ENCODE assay signal across 12 mouse cellular contexts in genomic region chr12:4020505-4020904, GRCm38 (mm10). TPM values are rescaled to one million over a fixed set of nuclear protein-coding genes. Genes with fewer than 3 reads are reported as not detected.
DNase-seq lines count a peak whose midpoint lies in the region; ATAC-seq lines count a peak whose summit lies in the region.
"Had no signal": no experiment of that assay in that cellular context is flagged by ENCODE, and none has a peak within 500 bp of the region (broad histone marks: within the 10 kb centered on the region; RNA-seq: fewer than 3 reads in every experiment).

No protein-coding gene starts in this region.

- DNase-seq in cerebellum, postnatal 10 days, result peak; percentile 31 to 54
- no peak for DNase-seq in cerebellum, adult 11 months
- no peak for DNase-seq in midbrain, embryonic 10.5 days (ENCODE audit: low spot score)
- peak; percentile 69 to 75 for DNase-seq in heart, postnatal 10 days

- ATAC-seq in midbrain, embryonic 12.5 days (ENCODE audit: low FRiP score, low read depth), result peak; percentile 27; the same call in 1 of the 2 replicates
- ATAC-seq in midbrain, embryonic 13.5 days, result peak; percentile 53; the same call in 1 of the 2 replicates
- no peak for ATAC-seq in monocyte, adult 5-6 weeks (replicated peaks; ENCODE audit: insufficient number of reproducible peaks, low FRiP score, low TSS enrichment, poor library complexity, severe bottlenecking)
- ATAC-seq in intestine, embryonic 15.5 days, result no peak
- ATAC-seq: activated CD4-positive, CD25-positive, alpha-beta regulatory T cell, adult 4 months; intestine, embryonic 16.5 days had no signal

- no peaks in the 10 kb centered on the region for H3K36me3 ChIP-seq in midbrain, embryonic 12.5 days
- H3K36me3 ChIP-seq in midbrain, embryonic 10.5 days, result no peaks in the 10 kb centered on the region
- H3K36me3 ChIP-seq in midbrain, embryonic 13.5 days, result no peaks in the 10 kb centered on the region
- no peaks in the 10 kb centered on the region for H3K36me3 ChIP-seq in intestine, embryonic 15.5 days
- H3K36me3 ChIP-seq: forebrain, embryonic 10.5 days; limb, embryonic 13.5 days had no signal

- H3K9ac ChIP-seq in midbrain, embryonic 12.5 days (replicated peaks), result no peak overlapping the region
- H3K9ac ChIP-seq in midbrain, embryonic 13.5 days (replicated peaks), result 0 out of 2 replicates have a peak overlapping the region, but pooled peaks have one; percentile 36
- H3K9ac ChIP-seq in intestine, embryonic 15.5 days, result no peak overlapping the region
- H3K9ac ChIP-seq: limb, embryonic 13.5 days had no signal

- 56% methylated on average over 8 of the region's 8 CpGs for WGBS in midbrain, embryonic 12.5 days
- WGBS in midbrain, embryonic 10.5 days, result 66% methylated on average over 8 of the region's 8 CpGs
- WGBS in midbrain, embryonic 13.5 days, result 48% methylated on average over 8 of the region's 8 CpGs
- 50% methylated on average over 8 of the region's 8 CpGs for WGBS in intestine, embryonic 15.5 days

- H3K9me3 ChIP-seq in midbrain, embryonic 12.5 days, result no peaks in the 10 kb centered on the region
- no peaks in the 10 kb centered on the region for H3K9me3 ChIP-seq in midbrain, embryonic 10.5 days (replicated peaks)
- no peaks in the 10 kb centered on the region for H3K9me3 ChIP-seq in midbrain, embryonic 13.5 days
- H3K9me3 ChIP-seq in intestine, embryonic 15.5 days, result no peaks in the 10 kb centered on the region
- H3K9me3 ChIP-seq: forebrain, embryonic 10.5 days; limb, embryonic 13.5 days had no signal

- no peaks in the 10 kb centered on the region for H3K27me3 ChIP-seq in midbrain, embryonic 12.5 days
- no peaks in the 10 kb centered on the region for H3K27me3 ChIP-seq in midbrain, embryonic 10.5 days (ENCODE audit: low read depth, poor library complexity, severe bottlenecking)
- no peaks in the 10 kb centered on the region for H3K27me3 ChIP-seq in midbrain, embryonic 13.5 days
- H3K27me3 ChIP-seq in intestine, embryonic 15.5 days (replicated peaks), result no peaks in the 10 kb centered on the region
- H3K27me3 ChIP-seq: limb, embryonic 13.5 days had no signal

- H3K4me2 ChIP-seq in midbrain, embryonic 12.5 days (replicated peaks), result no peak overlapping the region
- no peak overlapping the region for H3K4me2 ChIP-seq in midbrain, embryonic 13.5 days (replicated peaks)
- no peak overlapping the region for H3K4me2 ChIP-seq in intestine, embryonic 15.5 days (replicated peaks)
- H3K4me2 ChIP-seq: limb, embryonic 13.5 days had no signal

- H3K27ac ChIP-seq in midbrain, embryonic 12.5 days (replicated peaks), result no peak overlapping the region
- H3K27ac ChIP-seq in midbrain, embryonic 10.5 days (replicated peaks), result no peak overlapping the region
- no peak overlapping the region for H3K27ac ChIP-seq in midbrain, embryonic 13.5 days
- no peak overlapping the region for H3K27ac ChIP-seq in intestine, embryonic 15.5 days
- H3K27ac ChIP-seq: forebrain, embryonic 10.5 days; limb, embryonic 13.5 days had no signal

- intact Hi-C loops in heart, postnatal 10 days (cut with DNase I), result no loop called here

- no peaks in the 10 kb centered on the region for H3K4me1 ChIP-seq in midbrain, embryonic 12.5 days
- peaks cover 4% of the 10 kb centered on the region; the same call in 1 of the 2 replicates for H3K4me1 ChIP-seq in midbrain, embryonic 10.5 days
- H3K4me1 ChIP-seq in midbrain, embryonic 13.5 days (replicated peaks), result peaks cover 10% of the 10 kb centered on the region
- no peaks in the 10 kb centered on the region for H3K4me1 ChIP-seq in intestine, embryonic 15.5 days (replicated peaks)

- no peak overlapping the region for H3K4me3 ChIP-seq in midbrain, embryonic 12.5 days
- H3K4me3 ChIP-seq in midbrain, embryonic 10.5 days, result no peak overlapping the region
- no peak overlapping the region for H3K4me3 ChIP-seq in midbrain, embryonic 13.5 days (replicated peaks)
- H3K4me3 ChIP-seq in intestine, embryonic 15.5 days (replicated peaks), result no peak overlapping the region
- H3K4me3 ChIP-seq: forebrain, embryonic 10.5 days; limb, embryonic 13.5 days had no signal

RNA-seq across cellular contexts. Expression of gene Efr3b, which starts 18.2 kb away (rescaled TPM):
- polyA plus RNA-seq in midbrain, embryonic 12.5 days (2016; fragmentation: Nextera tagmentation; extraction: Ambion mirVana), result 32.0 and 34.3 TPM in 2 replicates
- polyA plus RNA-seq in midbrain, embryonic 10.5 days (2016; fragmentation: Nextera tagmentation; extraction: Ambion mirVana), result 8.4 and 13.4 TPM in 2 replicates
- total RNA-seq in heart, postnatal 10 days (2021), result 10 to 100 TPM in 1 of 2 experiments, 1 to 10 TPM in 1; 9.8 to 15.8 TPM
- polyA plus RNA-seq in midbrain, embryonic 13.5 days (2015; fragmentation: Nextera tagmentation; extraction: Ambion mirVana), result 37.9 and 41.5 TPM in 2 replicates
- not detected in 3 replicates for total RNA-seq in monocyte, adult 5-6 weeks (2017)
- 3.0 and 3.2 TPM in 2 replicates for polyA plus RNA-seq in intestine, embryonic 15.5 days (2015; fragmentation: Nextera tagmentation; extraction: Ambion mirVana)

Comparison
In these comparisons a context has a peak if more than half of its experiments do, and no peak if none do; other contexts are left out.
1. DNase-seq: peak in cerebellum, postnatal 10 days (2 of 2) and heart, postnatal 10 days (2 of 2); none in cerebellum, adult 11 months (single experiment) and midbrain, embryonic 10.5 days (single experiment).
2. ATAC-seq: peak in midbrain, embryonic 12.5 days (single experiment) and midbrain, embryonic 13.5 days (single experiment); none in monocyte, adult 5-6 weeks (single experiment) and intestine, embryonic 15.5 days (single experiment).